Mouse (Mus musculus): Measurements from ENCODE around the gene Sh3bp2. TPM values are rescaled to one million over a fixed set of nuclear protein-coding genes. Genes with fewer than 3 reads are reported as not detected.

Gene Sh3bp2
- total RNA-seq (2023): 9.9 TPM

GRCm38 (mm10) chr5:34525663-34526476 lies at the start of gene Sh3bp2:
Gene Sh3bp2 (plus strand): TSS chr5:34525838.

GRCm38 (mm10) chr5:34513466-34514217 lies 12.0 kb upstream of the Sh3bp2 start, which contains the start of gene Tnip2:
Gene Tnip2 (minus strand): TSS chr5:34513991.

GRCm38 (mm10) chr5:34573268-34574221 lies 47.9 kb downstream of the Sh3bp2 start, which contains the start of gene Add1:
Gene Add1 (plus strand): TSS chr5:34573664.

Other genes starting within 250 kb of the Sh3bp2 start
- gene Zfyve28, start 237.4 kb upstream of the Sh3bp2 start, total RNA-seq (2023): 4.0 TPM
- not detected for gene Cfap99, start 237.2 kb upstream of the Sh3bp2 start, total RNA-seq (2023)
- 254 TPM for gene Rnf4, start 189.5 kb upstream of the Sh3bp2 start, total RNA-seq (2023)
- 96.9 TPM for gene Fam193a, start 155.9 kb upstream of the Sh3bp2 start, total RNA-seq (2023)
- 29.1 TPM for gene Tnip2, start 11.8 kb upstream of the Sh3bp2 start, total RNA-seq (2023)
- 330 TPM for gene Add1, start 47.8 kb downstream of the Sh3bp2 start, total RNA-seq (2023)
- gene Mfsd10, start 111.4 kb downstream of the Sh3bp2 start, total RNA-seq (2023): 50.9 TPM
- 45.9 TPM for gene Nop14, start 134.3 kb downstream of the Sh3bp2 start, total RNA-seq (2023)
- gene Grk4, start 134.5 kb downstream of the Sh3bp2 start, total RNA-seq (2023): 4.9 TPM
- 61.2 TPM for gene Htt, start 235.9 kb downstream of the Sh3bp2 start, total RNA-seq (2023)